Mouse (Mus musculus): Measurements from ENCODE around the gene Zfp760. TPM values are rescaled to one million over a fixed set of nuclear protein-coding genes. Genes with fewer than 3 reads are reported as not detected.
"Not testable (repeated sequence)": the region's sequence is repeated elsewhere in the genome, so short reads cannot be mapped to it uniquely, and the experiment has no call there.

The Zfp760 gene
- polyA plus RNA-seq, 1 experiment from 2014 or later, result 10.7 TPM

DNA sequence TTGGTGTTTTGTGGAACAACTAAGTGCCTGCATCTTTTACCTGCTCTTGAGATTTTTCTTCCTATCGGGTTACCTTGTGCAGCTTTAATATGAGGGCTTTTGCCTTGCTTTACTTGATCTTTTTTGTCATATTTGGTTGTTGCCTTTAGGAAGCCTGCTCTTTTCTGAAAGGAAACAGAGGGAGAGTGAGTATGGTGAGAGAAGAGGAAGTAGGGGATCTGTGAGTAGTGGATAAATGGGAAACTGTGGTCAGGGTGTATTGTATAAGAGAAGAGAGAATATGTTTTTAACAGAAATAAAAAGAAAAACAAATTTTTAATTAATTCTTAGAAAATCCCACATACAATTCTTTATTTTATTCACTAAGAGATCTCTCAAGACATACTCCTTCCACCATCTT, 4.1 kb upstream of the Zfp760 start:
- no peaks in the 10 kb centered on the region for H3K9me3 ChIP-seq (replicated peaks; ENCODE audit: control insufficient read depth, low read length, poor library complexity, severe bottlenecking)
- no peak overlapping the region for H3K27ac ChIP-seq (ENCODE audit: low read length)
- H3K4me2 ChIP-seq (ENCODE audit: low read length), result no peak overlapping the region
- no peak overlapping the region for H3K4me3 ChIP-seq (ENCODE audit: low read depth, low read length)
- no peaks in the 10 kb centered on the region for H3K36me3 ChIP-seq (ENCODE audit: control insufficient read depth, insufficient read depth, low read length)
- 90% methylated on average over 1 of the region's 1 CpGs for WGBS
- peaks cover 3% of the 10 kb centered on the region for H3K4me1 ChIP-seq (ENCODE audit: control insufficient read depth, insufficient read depth, low read length)
- no peak overlapping the region for H3K9ac ChIP-seq (ENCODE audit: low read depth, low read length)
- no peak for ATAC-seq
- no peaks in the 10 kb centered on the region for H3K27me3 ChIP-seq (ENCODE audit: control insufficient read depth, insufficient read depth, low read depth, low read length)

DNA sequence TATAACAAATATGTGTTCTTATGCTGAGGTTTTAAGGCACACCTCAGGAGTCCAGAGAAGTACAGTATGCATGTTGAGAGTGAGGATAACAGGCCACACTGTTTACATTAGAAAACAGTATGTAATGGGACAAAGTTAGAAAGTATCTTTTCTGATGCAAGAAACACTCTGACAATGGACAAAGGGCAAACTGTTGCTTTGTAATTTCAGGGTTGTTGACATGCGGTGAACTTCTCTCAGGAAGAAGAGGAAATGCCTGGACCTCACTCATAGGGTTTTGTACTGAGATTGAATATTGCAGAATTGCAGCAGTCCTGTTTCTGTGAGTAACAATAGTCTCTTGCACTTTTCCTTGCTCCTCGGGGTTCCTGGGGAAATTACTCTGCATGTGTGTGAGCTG, 860 bp downstream of the Zfp760 start:
- Histone ChIP-seq H3K27me3 (ENCODE audit: control insufficient read depth, insufficient read depth, low read depth, low read length) (no peaks in the 10 kb centered on the region), H3K4me1 (ENCODE audit: control insufficient read depth, insufficient read depth, low read length) (peaks cover 13% of the 10 kb centered on the region), H3K36me3 (ENCODE audit: control insufficient read depth, insufficient read depth, low read length) (peaks cover 11% of the 10 kb centered on the region; the same call in 1 of the 2 replicates), H3K27ac (ENCODE audit: low read length) (no peak overlapping the region), H3K9me3 (replicated peaks; ENCODE audit: control insufficient read depth, low read length, poor library complexity, severe bottlenecking) (no peaks in the 10 kb centered on the region), H3K9ac (ENCODE audit: low read depth, low read length) (peak overlapping the region; percentile 41; the same call in 1 of the 2 replicates), H3K4me3 (ENCODE audit: low read depth, low read length) (peak overlapping the region; percentile 71), H3K4me2 (ENCODE audit: low read length) (peak overlapping the region; percentile 68)
- 38% methylated on average over 2 of the region's 2 CpGs for WGBS
- no peak for ATAC-seq

DNA sequence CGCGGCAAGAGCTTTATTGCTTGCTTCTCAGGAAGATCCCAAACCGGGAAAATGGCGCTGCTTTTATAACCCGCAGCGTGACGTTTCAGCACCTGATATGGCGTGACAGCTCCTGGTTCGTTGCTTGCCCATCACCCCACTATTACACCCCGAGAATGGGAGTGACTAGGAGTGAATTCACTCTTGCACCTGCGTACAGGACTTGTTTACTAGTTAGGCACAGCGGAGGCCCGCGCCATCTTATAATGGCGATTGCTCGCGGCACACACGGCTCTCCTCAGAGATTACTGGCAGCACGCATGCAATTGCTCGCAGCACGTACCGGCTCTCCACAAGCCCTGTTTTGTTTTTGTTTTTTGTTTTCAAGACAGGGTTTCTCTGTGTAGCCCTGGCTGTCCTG, 23.0 kb downstream of the Zfp760 start, which contains the start of gene Zfp229:
Zfp229 (plus strand) TSS at position 301 of the 400 bp plus-strand sequence.
- not testable (repeated sequence) for H3K36me3 ChIP-seq (ENCODE audit: control insufficient read depth, insufficient read depth, low read length); H3K27ac ChIP-seq (ENCODE audit: low read length); H3K4me3 ChIP-seq (ENCODE audit: low read depth, low read length); H3K27me3 ChIP-seq (ENCODE audit: control insufficient read depth, insufficient read depth, low read depth, low read length); H3K9me3 ChIP-seq (replicated peaks; ENCODE audit: control insufficient read depth, low read length, poor library complexity, severe bottlenecking); H3K4me2 ChIP-seq (ENCODE audit: low read length); ATAC-seq; H3K9ac ChIP-seq (ENCODE audit: low read depth, low read length)
- 97% methylated on average over 7 of the region's 22 CpGs for WGBS
- peaks cover 10% of the 10 kb centered on the region for H3K4me1 ChIP-seq (ENCODE audit: control insufficient read depth, insufficient read depth, low read length)

DNA sequence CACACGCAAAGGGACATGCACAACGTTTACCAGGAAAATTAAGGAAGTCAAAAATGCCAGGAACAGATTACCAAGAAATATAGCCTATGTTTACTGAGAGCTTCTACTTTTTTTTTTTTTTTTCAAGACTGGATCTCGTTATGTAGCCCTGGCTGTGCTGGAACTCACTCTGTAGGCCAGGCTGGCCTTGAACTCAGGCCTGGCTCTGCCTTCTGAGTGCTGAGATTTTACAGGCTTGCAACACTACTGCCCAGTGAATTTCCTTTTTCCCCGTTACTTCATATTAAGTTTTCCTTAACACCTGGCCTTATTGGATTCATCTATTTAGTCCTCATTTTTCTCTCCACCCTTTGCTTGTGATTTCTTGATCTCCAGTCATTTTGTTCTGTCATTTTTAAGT, 25.5 kb downstream of the Zfp760 start:
- no peaks in the 10 kb centered on the region for H3K27me3 ChIP-seq (ENCODE audit: control insufficient read depth, insufficient read depth, low read depth, low read length)
- peaks cover 10% of the 10 kb centered on the region for H3K4me1 ChIP-seq (ENCODE audit: control insufficient read depth, insufficient read depth, low read length)
- H3K4me2 ChIP-seq (ENCODE audit: low read length), result peak overlapping the region; percentile 53
- H3K4me3 ChIP-seq (ENCODE audit: low read depth, low read length), result peak overlapping the region; percentile 59
- ATAC-seq, result peak; percentile 37; the same call in 1 of the 2 replicates
- peak overlapping the region; percentile 77; the same call in 1 of the 2 replicates for H3K9ac ChIP-seq (ENCODE audit: low read depth, low read length)
- WGBS, result 84% methylated on average over 4 of the region's 4 CpGs
- peaks cover 2% of the 10 kb centered on the region; the same call in 1 of the 2 replicates for H3K36me3 ChIP-seq (ENCODE audit: control insufficient read depth, insufficient read depth, low read length)
- H3K9me3 ChIP-seq (replicated peaks; ENCODE audit: control insufficient read depth, low read length, poor library complexity, severe bottlenecking), result no peaks in the 10 kb centered on the region
- peak overlapping the region; percentile 75 for H3K27ac ChIP-seq (ENCODE audit: low read length)

DNA sequence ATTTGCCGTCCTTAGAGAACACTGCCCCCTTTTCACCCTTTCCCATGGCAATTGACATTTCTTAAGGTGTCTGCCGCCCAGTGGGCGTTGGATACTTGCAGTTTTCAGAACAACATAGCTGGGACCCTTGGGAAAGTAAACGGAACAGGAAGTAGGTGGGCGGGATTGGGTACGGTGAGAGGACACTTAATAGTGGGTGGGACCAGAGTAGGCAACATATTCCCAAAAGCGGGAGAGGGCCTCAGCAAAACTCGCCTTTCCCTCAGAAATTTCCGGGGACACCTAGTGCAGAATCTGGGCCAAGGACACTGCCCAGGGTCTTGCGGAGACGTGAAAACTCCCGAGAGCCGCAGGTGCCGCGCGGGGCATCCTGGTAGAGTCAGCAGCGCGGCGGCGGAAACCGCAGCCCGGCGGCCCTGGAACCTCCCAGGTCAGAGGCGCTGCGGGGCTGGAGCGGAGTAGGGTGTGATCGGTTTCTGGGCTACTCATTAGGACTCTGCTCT, 26.0 kb downstream of the Zfp760 start:
- peak; percentile 99 for ATAC-seq
- Histone ChIP-seq H3K27me3 (ENCODE audit: control insufficient read depth, insufficient read depth, low read depth, low read length) (no peaks in the 10 kb centered on the region), H3K27ac (ENCODE audit: low read length) (peak overlapping the region; percentile 75), H3K4me3 (ENCODE audit: low read depth, low read length) (peak overlapping the region; percentile 59), H3K9me3 (replicated peaks; ENCODE audit: control insufficient read depth, low read length, poor library complexity, severe bottlenecking) (no peaks in the 10 kb centered on the region), H3K9ac (ENCODE audit: low read depth, low read length) (peak overlapping the region; percentile 77), H3K4me2 (ENCODE audit: low read length) (peak overlapping the region; percentile 53), H3K36me3 (ENCODE audit: control insufficient read depth, insufficient read depth, low read length) (peaks cover 2% of the 10 kb centered on the region; the same call in 1 of the 2 replicates), H3K4me1 (ENCODE audit: control insufficient read depth, insufficient read depth, low read length) (peaks cover 10% of the 10 kb centered on the region)
- WGBS, result under 1% methylated on average over 27 of the region's 27 CpGs

DNA sequence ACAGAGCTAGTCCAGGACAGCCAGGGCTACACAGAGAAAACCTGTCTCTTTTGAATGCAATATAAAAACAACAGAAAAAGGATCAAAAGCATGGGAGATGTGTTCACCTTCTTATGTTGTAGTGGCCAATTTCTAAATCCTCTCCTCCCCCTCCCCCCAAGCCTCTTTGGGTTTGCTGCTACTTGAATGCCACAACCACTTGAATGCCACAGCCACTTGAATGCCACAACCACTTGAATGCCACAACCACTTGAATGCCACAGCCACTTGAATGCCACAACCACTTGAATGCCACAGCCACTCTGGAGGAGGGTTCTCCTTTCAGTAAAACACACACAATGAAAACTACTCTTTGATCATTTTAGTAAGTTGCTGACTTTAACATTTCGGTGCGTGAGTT, 45.2 kb downstream of the Zfp760 start:
- 61% methylated on average over 2 of the region's 2 CpGs for WGBS
- Histone ChIP-seq H3K4me2 (ENCODE audit: low read length) (no peak overlapping the region), H3K9me3 (replicated peaks; ENCODE audit: control insufficient read depth, low read length, poor library complexity, severe bottlenecking) (no peaks in the 10 kb centered on the region), H3K9ac (ENCODE audit: low read depth, low read length) (no peak overlapping the region), H3K36me3 (ENCODE audit: control insufficient read depth, insufficient read depth, low read length) (no peaks in the 10 kb centered on the region), H3K27me3 (ENCODE audit: control insufficient read depth, insufficient read depth, low read depth, low read length) (peaks cover 2% of the 10 kb centered on the region; the same call in 1 of the 2 replicates), H3K4me3 (ENCODE audit: low read depth, low read length) (no peak overlapping the region), H3K4me1 (ENCODE audit: control insufficient read depth, insufficient read depth, low read length) (peaks cover 11% of the 10 kb centered on the region), H3K27ac (ENCODE audit: low read length) (no peak overlapping the region)
- no peak for ATAC-seq

DNA sequence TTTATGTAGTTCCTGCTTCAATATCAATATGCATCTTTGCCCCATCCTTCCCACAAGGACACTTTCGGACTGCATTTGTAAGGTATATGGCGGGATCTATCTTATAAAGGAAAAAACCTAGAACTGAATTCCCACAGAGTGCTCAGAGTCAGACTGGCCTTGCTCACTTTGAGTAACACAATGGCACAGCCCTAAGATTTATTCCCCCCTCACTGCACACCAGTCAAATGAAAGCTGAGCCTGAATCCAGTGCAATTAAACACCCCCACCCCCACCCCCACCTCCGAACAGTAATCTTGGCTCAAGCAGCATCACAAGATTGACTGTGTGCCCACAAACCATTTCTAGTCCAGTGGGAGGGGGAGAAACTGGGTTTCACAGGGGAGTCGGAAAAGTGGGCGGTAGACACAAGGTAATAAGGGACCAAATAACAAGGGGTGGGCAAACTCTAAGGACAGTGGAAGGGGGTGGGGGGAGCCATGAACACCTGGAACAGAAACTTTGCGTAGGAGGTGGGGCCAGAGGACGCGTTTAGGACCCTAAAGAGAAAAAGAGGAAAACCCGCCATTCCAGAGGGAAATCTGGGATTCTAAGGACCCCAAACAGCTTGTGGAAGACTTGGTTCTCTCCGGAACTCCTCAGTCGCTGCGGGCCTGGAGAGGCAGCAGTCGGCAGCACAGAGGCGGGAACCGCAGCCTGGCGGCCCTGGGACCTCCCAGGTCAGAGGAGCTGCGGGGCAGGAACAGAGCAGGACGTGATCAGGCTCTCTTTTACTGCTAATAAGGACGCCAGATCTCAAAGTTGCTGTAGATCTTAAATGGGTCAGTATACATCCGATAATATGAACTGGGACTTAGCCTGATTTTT, 46.0 kb downstream of the Zfp760 start:
- 0 out of 2 replicates have a peak, but pooled peaks have one; percentile 32 for ATAC-seq
- Histone ChIP-seq H3K9me3 (replicated peaks; ENCODE audit: control insufficient read depth, low read length, poor library complexity, severe bottlenecking) (no peaks in the 10 kb centered on the region), H3K27ac (ENCODE audit: low read length) (no peak overlapping the region), H3K4me1 (ENCODE audit: control insufficient read depth, insufficient read depth, low read length) (peaks cover 11% of the 10 kb centered on the region), H3K36me3 (ENCODE audit: control insufficient read depth, insufficient read depth, low read length) (no peaks in the 10 kb centered on the region), H3K27me3 (ENCODE audit: control insufficient read depth, insufficient read depth, low read depth, low read length) (peaks cover 2% of the 10 kb centered on the region; the same call in 1 of the 2 replicates), H3K4me3 (ENCODE audit: low read depth, low read length) (peak overlapping the region; percentile 34), H3K4me2 (ENCODE audit: low read length) (peak overlapping the region; percentile 72), H3K9ac (ENCODE audit: low read depth, low read length) (peak overlapping the region; percentile 46; the same call in 1 of the 2 replicates)
- 10% methylated on average over 20 of the region's 20 CpGs for WGBS

DNA sequence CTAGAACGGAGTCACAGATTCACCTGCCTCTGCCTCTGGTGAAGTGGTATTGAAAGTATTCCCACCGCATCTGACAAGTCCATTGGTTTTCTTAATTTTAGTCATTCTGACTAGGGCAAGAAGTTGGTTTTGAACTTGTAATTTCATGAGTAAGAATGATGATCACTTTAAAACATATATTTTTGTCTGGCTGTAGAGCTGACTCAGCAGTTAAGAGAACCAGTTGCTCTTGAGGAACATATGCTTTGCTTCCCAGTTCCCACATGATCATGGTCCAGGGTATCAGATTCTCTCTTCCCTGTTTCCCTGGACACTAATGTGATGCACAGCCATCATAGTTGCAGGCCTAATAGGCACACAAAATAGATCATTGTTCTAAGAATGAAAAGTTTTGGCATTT, 62.8 kb downstream of the Zfp760 start:
- no peak for ATAC-seq
- WGBS, result 81% methylated on average over 2 of the region's 2 CpGs
- Histone ChIP-seq H3K4me1 (ENCODE audit: control insufficient read depth, insufficient read depth, low read length) (no peaks in the 10 kb centered on the region), H3K9ac (ENCODE audit: low read depth, low read length) (no peak overlapping the region), H3K9me3 (replicated peaks; ENCODE audit: control insufficient read depth, low read length, poor library complexity, severe bottlenecking) (no peaks in the 10 kb centered on the region), H3K27me3 (ENCODE audit: control insufficient read depth, insufficient read depth, low read depth, low read length) (no peaks in the 10 kb centered on the region), H3K4me2 (ENCODE audit: low read length) (no peak overlapping the region), H3K36me3 (ENCODE audit: control insufficient read depth, insufficient read depth, low read length) (no peaks in the 10 kb centered on the region), H3K4me3 (ENCODE audit: low read depth, low read length) (no peak overlapping the region), H3K27ac (ENCODE audit: low read length) (no peak overlapping the region)

Measured in midbrain, embryonic 16.5 days (tissue).